Mouse (Mus musculus) adrenal gland, postnatal 25 days (tissue): ENCODE data around the gene Ferd3l. TPM values are rescaled to one million over a fixed set of nuclear protein-coding genes. Genes with fewer than 3 reads are reported as not detected.
A peak's percentile ranks its signal among the peaks of the same experiment; 100 is the strongest.

Experiments
- DNase-seq: peaks from one replicate; pipeline ENCODE4 v3.0.0; 2021; ENCODE audit warnings: mixed read lengths
- total RNA-seq: library from RNA; stranded (reverse); gene quantifications from 2 replicates; pipeline ENCODE4 v1.2.3, GENCODE M21; 2021

The Ferd3l gene
- total RNA-seq, 1 experiment from 2014 or later, result not detected

DNA sequence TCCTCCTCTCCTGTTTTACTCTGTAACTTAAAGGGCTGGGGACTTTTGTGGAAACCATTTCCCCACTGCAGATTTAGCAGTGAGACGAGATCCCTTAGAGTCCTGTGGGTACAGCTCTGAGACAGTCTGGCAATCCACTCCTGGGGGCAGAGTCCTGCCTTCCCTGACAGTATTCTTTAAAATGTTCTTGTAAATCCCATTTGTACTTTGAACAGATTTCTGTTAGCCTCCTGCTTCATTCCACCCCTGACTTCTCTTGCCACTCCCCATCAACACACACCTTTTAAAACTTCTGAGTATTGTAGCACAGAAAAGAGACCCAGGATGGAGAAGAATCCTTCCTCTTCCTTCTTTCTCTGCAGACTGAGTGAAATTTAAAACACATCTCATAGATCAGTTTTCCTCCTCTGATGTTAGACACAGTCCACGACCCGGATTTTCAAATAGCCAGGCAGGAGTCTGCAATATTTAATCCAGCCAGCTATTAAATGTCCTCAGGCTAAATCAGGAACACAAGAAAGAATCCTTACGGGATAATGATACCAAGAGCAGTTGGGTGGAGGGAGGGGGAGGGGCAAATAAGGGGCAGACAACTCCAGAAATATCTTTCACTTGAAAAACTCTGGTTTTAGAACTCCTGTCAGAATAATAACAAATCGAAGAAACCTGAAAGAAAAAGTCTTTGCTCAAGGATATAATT, 37.6 kb downstream of the Ferd3l start:
- DNase-seq, result no peak

DNA sequence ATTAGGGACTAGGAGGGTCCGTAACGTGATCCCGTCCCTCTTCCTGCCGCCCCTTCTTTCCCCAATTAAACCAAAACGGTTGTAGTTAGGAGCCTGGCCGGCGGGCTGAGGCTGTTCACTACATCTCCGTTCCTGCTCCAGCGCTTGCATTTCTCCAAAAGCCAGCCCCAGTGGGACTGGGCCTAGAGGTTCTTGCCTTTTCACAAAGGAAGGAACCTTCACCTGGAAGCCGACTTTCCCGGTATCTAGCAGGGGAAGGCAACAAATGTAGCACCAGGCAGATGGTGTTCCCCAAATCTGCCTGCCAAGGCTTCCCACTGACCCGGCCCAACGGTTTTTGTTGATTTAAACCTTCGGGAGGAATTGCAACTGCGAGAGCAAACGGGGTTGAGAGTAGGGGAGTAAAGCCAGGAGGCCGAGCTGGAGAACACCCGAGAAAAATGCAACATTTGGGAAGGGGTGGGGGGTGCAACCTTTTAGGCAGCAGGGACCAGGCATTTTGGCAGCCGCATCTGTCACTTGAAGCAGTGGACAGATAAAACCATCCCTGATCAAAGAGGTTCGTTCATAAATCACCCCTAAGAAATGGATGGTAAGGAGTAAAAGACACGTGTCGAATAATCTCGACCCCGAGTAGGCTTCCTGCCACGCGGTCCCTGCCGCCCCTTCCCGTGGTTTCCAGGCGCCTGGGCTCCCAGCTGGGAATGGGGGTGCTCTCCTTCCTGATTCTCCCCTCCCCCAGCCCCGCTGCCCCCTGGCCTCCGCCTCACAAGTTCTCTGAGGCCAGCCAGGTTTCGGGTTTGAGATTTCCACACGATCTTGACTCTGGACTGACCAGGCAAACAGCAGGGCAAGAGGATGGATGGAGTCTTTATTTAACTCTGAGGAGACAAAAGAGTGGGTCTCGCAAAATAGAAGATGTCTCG, 38.5 kb downstream of the Ferd3l start:
- DNase-seq, result peak; percentile 2

DNA sequence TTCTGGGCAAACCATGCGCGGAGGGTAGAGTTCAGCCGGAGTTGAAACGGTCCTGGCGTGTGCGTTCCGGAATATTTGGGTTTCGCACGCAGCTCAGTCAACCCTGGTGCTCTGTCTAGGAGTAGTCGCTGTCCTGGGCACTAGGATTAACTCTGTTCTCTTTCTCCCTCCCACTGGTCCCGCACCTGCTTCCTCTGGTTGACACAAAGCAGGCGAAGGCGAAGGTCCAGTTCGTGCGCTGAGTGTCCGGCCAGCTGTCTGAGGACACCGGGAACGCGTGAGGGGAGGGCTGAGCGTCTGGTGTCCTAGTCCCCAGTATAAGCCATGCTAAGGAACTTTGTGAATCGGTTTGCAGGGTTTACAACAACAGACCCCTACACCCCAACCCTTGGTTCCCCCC, 39.3 kb downstream of the Ferd3l start:
- peak; percentile 5 for DNase-seq

DNA sequence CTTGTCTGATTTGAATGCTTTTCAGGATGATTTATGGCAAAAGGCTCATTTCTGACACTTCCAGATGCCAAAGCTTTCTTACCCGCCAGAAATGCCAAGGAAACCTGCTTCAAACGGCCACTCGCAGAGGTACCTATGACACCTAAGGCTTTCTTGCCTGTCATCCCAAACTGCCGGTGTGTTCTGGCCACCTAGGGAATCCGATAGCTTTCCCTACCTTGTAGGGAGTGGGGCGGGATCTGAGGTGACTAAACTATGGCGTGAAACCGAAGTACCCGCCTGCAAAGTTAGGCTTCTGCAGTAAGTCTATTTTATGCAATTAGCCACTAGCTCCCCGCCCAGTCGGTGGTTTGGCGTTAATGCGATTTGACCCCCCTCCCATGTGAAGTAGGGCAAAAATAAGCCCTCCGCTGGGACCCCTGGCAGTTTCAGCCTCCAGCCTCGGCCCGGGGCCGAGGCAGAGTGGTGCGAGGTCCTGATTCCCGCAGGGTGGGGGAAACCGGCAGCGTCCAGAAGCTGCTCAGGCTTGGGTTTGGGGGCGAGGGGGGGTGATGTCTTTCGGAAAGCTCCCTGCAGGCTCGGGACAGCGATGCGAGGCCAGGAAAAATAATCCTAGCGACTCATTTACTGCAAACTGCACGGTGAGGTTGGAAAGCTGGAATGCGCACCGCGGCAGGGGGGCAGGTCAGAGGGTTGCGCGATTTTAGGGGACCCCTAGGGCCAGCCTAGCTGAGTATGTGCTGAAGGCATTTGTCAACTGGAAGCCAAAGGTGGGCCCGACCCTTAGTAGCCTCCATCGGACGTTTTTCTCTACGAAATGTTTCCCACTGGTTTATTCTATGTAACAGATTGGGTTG, 40.0 kb downstream of the Ferd3l start:
- no peak for DNase-seq

DNA sequence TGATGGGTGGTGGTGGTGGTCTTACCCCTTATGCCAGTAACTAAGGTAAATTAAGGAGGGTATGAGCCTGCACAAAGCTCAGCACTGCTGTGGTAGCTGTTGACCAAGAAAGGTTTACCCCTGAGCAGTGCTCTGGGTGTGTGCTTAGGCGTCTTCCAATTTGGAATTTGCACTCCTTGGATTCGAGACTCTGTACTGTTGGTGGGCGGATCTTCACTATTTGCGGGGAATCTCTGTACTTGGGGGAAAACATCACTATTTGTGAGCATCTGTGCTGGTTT, 40.6 kb downstream of the Ferd3l start:
- no peak for DNase-seq

Other genes with a start within 250 kb of the Ferd3l start
- gene Twist1, start 29.2 kb downstream of the Ferd3l start, total RNA-seq, result 7.0 and 8.3 TPM in 2 replicates